Mouse (Mus musculus) neural tube, embryonic 12.5 days (tissue): ENCODE measurements around the gene Stk38. TPM values are rescaled to one million over a fixed set of nuclear protein-coding genes. Genes with fewer than 3 reads are reported as not detected.

ENCODE experiments used
- ATAC-seq: fragments of 200-750 bp; cut with Nextera tagmentation; 2 replicates; pipeline ENCODE4 v1.8.0; 2017; ENCODE audit warnings: low read depth, mild to moderate bottlenecking, moderate TSS enrichment, moderate library complexity; ENCODE audit not compliant: low FRiP score
- H3K27ac ChIP-seq: fragments of 300-500 bp; sonication (generic); 2 replicates; pipeline ENCODE4 v1.5.1; 2016
- H3K27me3 ChIP-seq: fragments of 300-500 bp; sonication (generic); replicated peaks from 2 replicates; pipeline ENCODE4 v1.6.1; 2016; ENCODE audit warnings: mild to moderate bottlenecking
- H3K36me3 ChIP-seq: fragments of 300-500 bp; sonication (generic); 2 replicates; pipeline ENCODE4 v1.6.1; 2016; ENCODE audit warnings: mild to moderate bottlenecking
- H3K4me1 ChIP-seq: fragments of 300-500 bp; sonication (generic); 2 replicates; pipeline ENCODE4 v1.6.1; 2016
- H3K4me2 ChIP-seq: fragments of 300-500 bp; sonication (generic); replicated peaks from 2 replicates; pipeline ENCODE4 v1.6.1; 2016; ENCODE audit warnings: mild to moderate bottlenecking
- H3K4me3 ChIP-seq: fragments of 300-500 bp; sonication (generic); 2 replicates; pipeline ENCODE4 v1.5.1; 2016
- H3K9ac ChIP-seq: fragments of 300-500 bp; sonication (generic); 2 replicates; pipeline ENCODE4 v1.6.1; 2016; ENCODE audit warnings: mild to moderate bottlenecking
- H3K9me3 ChIP-seq: fragments of 300-500 bp; sonication (generic); 2 replicates; pipeline ENCODE4 v1.6.1; 2016; ENCODE audit warnings: mild to moderate bottlenecking
- WGBS: fragments of 180-500 bp; shearing (Covaris S2); methylation state at CpG from one replicate; pipeline ENCODE4 v1.1.7; 2016; 5-methylcytosine and 5-hydroxymethylcytosine counted together
- polyA plus RNA-seq: library from polyadenylated mRNA; unstranded; fragments of >200 nt; fragmentation: Nextera tagmentation; extraction: Ambion mirVana; gene quantifications from 2 replicates; pipeline ENCODE4 v1.2.1, GENCODE M21; 2016

Gene Stk38
- polyA plus RNA-seq, 1 experiment from 2014 or later, result 157 TPM

GRCm38 (mm10) chr17:28970122-28970521 lies 37.7 kb downstream of the Stk38 start:
- ATAC-seq, result no peak
- Histone ChIP-seq H3K4me1 (no peaks in the 10 kb centered on the region), H3K27me3 (no peaks in the 10 kb centered on the region), H3K4me2 (no peak overlapping the region), H3K36me3 (peaks cover 95% of the 10 kb centered on the region), H3K9me3 (no peaks in the 10 kb centered on the region), H3K27ac (no peak overlapping the region), H3K4me3 (no peak overlapping the region), H3K9ac (no peak overlapping the region)

DNA sequence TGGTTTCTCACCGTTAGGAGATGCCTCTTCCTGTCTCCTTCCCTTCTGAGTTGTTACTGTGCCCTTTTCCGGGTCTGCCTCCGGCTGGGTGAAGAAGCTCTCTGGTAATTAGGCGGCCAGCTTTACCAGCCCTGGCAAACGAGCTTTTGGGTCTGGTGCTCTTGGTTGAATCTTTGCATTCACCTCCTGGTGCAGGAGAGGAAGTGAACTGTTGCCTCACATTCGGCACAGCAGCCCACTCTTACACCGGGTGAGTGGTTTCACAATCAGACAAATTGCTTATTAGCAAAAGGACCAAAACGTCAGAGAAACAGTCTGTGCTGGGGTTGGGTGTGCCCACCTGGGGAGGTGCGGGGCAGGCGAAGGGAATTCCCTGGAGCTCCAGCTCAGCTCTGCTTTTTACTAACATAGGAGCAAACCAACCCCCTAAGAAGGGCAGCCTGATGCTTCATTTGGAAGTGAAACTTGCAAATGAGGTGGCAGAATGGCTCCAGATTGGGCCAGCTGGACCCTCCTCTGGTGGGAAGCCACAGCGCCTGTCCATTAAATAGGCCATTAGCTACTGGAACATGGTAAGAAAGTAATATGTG lies 40.7 kb downstream of the Stk38 start:
- Histone ChIP-seq H3K4me3 (no peak overlapping the region), H3K4me1 (no peaks in the 10 kb centered on the region), H3K4me2 (no peak overlapping the region), H3K9ac (no peak overlapping the region), H3K36me3 (peaks cover 96% of the 10 kb centered on the region), H3K9me3 (no peaks in the 10 kb centered on the region), H3K27me3 (no peaks in the 10 kb centered on the region), H3K27ac (no peak overlapping the region)
- 79% methylated on average over 11 of the region's 11 CpGs for WGBS
- no peak for ATAC-seq

- Histone ChIP-seq H3K4me3 (no peak overlapping the region), H3K27me3 (no peaks in the 10 kb centered on the region), H3K27ac (no peak overlapping the region), H3K9me3 (no peaks in the 10 kb centered on the region; the same call in 1 of the 2 replicates), H3K4me1 (no peaks in the 10 kb centered on the region), H3K9ac (no peak overlapping the region), H3K36me3 (peaks cover 62% of the 10 kb centered on the region), H3K4me2 (no peak overlapping the region)
- WGBS, result 94% methylated on average over 10 of the region's 10 CpGs
- no peak for ATAC-seq
Measured at GRCm38 (mm10) chr17:28961596-28961995, 46.2 kb downstream of the Stk38 start.

GRCm38 (mm10) chr17:28960597-28960996 lies 47.2 kb downstream of the Stk38 start:
- no peak overlapping the region for H3K27ac ChIP-seq
- H3K27me3 ChIP-seq, result no peaks in the 10 kb centered on the region
- H3K4me2 ChIP-seq, result no peak overlapping the region
- no peaks in the 10 kb centered on the region for H3K4me1 ChIP-seq
- no peak overlapping the region for H3K4me3 ChIP-seq
- no peak overlapping the region for H3K9ac ChIP-seq
- H3K36me3 ChIP-seq, result peaks cover 56% of the 10 kb centered on the region
- ATAC-seq, result no peak
- no peaks in the 10 kb centered on the region; the same call in 1 of the 2 replicates for H3K9me3 ChIP-seq
- 83% methylated on average over 10 of the region's 10 CpGs for WGBS

GRCm38 (mm10) chr17:28954416-28954815 lies 53.4 kb downstream of the Stk38 start:
- WGBS, result 97% methylated on average over 9 of the region's 9 CpGs
- Histone ChIP-seq H3K36me3 (peaks cover 13% of the 10 kb centered on the region; the same call in 1 of the 2 replicates), H3K27ac (no peak overlapping the region), H3K4me2 (peak overlapping the region; percentile 75), H3K4me1 (peaks cover 17% of the 10 kb centered on the region), H3K27me3 (no peaks in the 10 kb centered on the region), H3K4me3 (no peak overlapping the region), H3K9me3 (no peaks in the 10 kb centered on the region; the same call in 1 of the 2 replicates), H3K9ac (no peak overlapping the region)
- ATAC-seq, result no peak

DNA sequence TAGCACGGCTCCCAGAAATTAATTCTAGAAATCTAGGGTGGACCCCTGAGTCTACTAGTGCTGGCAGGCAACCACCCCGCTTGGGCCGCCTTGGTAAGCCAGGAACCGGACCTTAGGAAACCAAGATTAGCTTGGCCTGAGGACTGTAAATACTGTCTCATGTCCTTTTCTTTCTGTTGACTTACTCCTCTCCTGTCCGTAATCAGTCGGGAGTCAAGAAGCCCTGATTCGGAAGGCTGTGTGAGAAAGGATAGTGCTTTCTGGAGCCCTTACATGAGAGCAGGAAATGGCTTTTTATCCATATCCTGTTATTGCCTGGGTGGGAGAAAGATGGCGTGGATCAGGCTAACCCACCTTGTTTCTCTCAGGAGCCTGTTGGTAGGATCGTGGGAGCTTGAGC lies 54.5 kb downstream of the Stk38 start:
- no peak for ATAC-seq
- H3K9ac ChIP-seq, result peak overlapping the region; percentile 79
- peaks cover 12% of the 10 kb centered on the region; the same call in 1 of the 2 replicates for H3K36me3 ChIP-seq
- 0 out of 2 replicates have a peak overlapping the region, but pooled peaks have one; percentile 5 for H3K27ac ChIP-seq
- H3K9me3 ChIP-seq, result no peaks in the 10 kb centered on the region; the same call in 1 of the 2 replicates
- no peaks in the 10 kb centered on the region for H3K27me3 ChIP-seq
- peaks cover 17% of the 10 kb centered on the region for H3K4me1 ChIP-seq
- peak overlapping the region; percentile 75 for H3K4me2 ChIP-seq
- H3K4me3 ChIP-seq, result peak overlapping the region; percentile 75
- WGBS, result 30% methylated on average over 9 of the region's 9 CpGs

- peak within 1 kb of the TSS; percentile 79 for H3K9ac ChIP-seq
- 2% methylated on average over 65 of the region's 80 CpGs for WGBS
- peak within 1 kb of the TSS; percentile 65 for H3K27ac ChIP-seq
- peak within 1 kb of the TSS; percentile 75 for H3K4me2 ChIP-seq
- no peaks in the 10 kb centered on the region for H3K27me3 ChIP-seq
- H3K9me3 ChIP-seq, result no peaks in the 10 kb centered on the region; the same call in 1 of the 2 replicates
- peak within 1 kb of the TSS; percentile 75 for H3K4me3 ChIP-seq
- peaks cover 5% of the 10 kb centered on the region; the same call in 1 of the 2 replicates for H3K36me3 ChIP-seq
- H3K4me1 ChIP-seq, result peaks cover 17% of the 10 kb centered on the region
- ATAC-seq, result peak; percentile 93
Measured at GRCm38 (mm10) chr17:28951831-28952799, 55.7 kb downstream of the Stk38 start, which contains the start of gene Kctd20. Gene Kctd20 (plus strand): TSS chr17:28951950.

DNA sequence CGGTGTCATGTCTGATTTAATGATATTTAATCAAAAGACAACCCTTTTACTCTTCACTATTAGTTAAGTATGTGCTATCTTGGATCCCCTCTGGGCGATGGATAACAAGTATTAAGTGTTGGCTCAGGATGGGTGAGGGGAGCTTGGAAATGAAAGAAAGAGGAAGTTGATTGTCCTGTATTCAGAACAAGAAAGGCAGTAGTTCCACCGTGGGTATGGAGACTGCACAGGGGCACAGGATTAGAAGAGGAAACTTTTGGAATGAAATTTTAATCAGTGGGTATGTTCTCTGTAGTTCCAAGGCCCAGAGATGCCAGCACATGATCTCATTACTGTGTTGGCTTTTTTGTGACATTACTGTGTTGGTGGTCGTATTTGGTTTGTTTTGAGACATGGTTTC lies 57.0 kb downstream of the Stk38 start:
- Histone ChIP-seq H3K9me3 (no peaks in the 10 kb centered on the region), H3K36me3 (no peaks in the 10 kb centered on the region), H3K27ac (no peak overlapping the region), H3K4me2 (peak overlapping the region; percentile 75; the same call in 1 of the 2 replicates), H3K4me3 (no peak overlapping the region), H3K9ac (no peak overlapping the region), H3K4me1 (peaks cover 17% of the 10 kb centered on the region), H3K27me3 (no peaks in the 10 kb centered on the region)
- WGBS, result 80% methylated on average over 4 of the region's 4 CpGs
- no peak for ATAC-seq

- peaks cover 9% of the 10 kb centered on the region for H3K4me1 ChIP-seq
- 78% methylated on average over 4 of the region's 4 CpGs for WGBS
- H3K27ac ChIP-seq, result no peak overlapping the region
- no peaks in the 10 kb centered on the region for H3K9me3 ChIP-seq
- no peak for ATAC-seq
- H3K4me2 ChIP-seq, result no peak overlapping the region
- no peaks in the 10 kb centered on the region for H3K27me3 ChIP-seq
- no peak overlapping the region for H3K4me3 ChIP-seq
- H3K9ac ChIP-seq, result no peak overlapping the region
- H3K36me3 ChIP-seq, result no peaks in the 10 kb centered on the region
Measured at GRCm38 (mm10) chr17:28948661-28949060, 59.1 kb downstream of the Stk38 start.

DNA sequence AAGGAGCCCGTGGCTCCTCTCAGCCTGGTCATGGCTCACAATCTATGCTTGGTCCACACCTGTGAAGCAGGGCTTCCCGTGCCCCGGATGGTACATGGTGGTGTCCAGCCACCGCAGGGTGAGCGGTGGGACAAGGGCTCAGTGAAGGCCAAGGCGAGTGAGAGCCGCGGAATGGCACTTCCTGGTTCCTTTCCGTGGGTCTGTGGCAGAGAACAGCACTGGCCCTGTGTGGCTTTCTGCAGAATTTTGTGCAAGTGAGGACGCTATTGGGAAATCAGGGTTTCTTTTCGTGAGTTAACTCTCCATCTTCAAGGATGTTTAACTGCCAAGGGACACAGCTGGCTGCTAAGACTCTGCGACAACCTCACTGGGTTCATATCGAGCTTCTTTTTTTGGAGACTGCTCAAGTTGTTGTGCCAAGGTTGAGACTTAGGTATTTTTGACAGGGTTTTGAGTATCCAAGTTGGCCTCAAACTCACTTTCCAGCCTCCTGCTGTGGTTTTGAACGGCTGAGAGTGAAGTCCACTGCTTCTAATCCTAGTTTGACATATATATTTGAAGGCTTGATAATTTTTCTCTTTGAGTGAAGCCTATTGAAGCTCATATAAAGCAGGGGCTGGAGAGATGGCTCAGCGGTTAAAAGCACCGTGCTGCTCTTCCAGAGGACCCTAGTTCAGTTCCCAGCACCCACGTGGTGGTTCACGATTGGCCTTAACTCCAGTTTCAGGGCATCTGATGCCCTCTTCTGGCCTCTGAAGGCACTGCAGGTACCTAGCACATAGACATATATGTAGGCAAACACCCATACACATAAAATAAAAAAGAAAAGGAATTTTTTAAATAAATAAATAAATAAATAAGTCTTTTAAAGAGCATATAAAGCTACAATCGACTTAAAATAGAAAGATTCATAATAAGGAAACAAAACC lies 60.5 kb downstream of the Stk38 start:
- Histone ChIP-seq H3K27ac (no peak overlapping the region), H3K4me3 (no peak overlapping the region), H3K4me2 (no peak overlapping the region), H3K9me3 (no peaks in the 10 kb centered on the region), H3K9ac (no peak overlapping the region), H3K4me1 (peaks cover 5% of the 10 kb centered on the region), H3K36me3 (no peaks in the 10 kb centered on the region), H3K27me3 (no peaks in the 10 kb centered on the region)
- no peak for ATAC-seq
- WGBS, result 94% methylated on average over 19 of the region's 19 CpGs

GRCm38 (mm10) chr17:28944481-28944880 lies 63.3 kb downstream of the Stk38 start:
- no peaks in the 10 kb centered on the region for H3K4me1 ChIP-seq
- no peaks in the 10 kb centered on the region; the same call in 1 of the 2 replicates for H3K9me3 ChIP-seq
- no peak overlapping the region for H3K9ac ChIP-seq
- no peaks in the 10 kb centered on the region for H3K36me3 ChIP-seq
- no peak overlapping the region for H3K4me3 ChIP-seq
- H3K27ac ChIP-seq, result no peak overlapping the region
- no peak for ATAC-seq
- WGBS, result 92% methylated on average over 7 of the region's 7 CpGs
- H3K4me2 ChIP-seq, result no peak overlapping the region
- no peaks in the 10 kb centered on the region for H3K27me3 ChIP-seq
